Mouse (Mus musculus) MEL (cell line): ENCODE data around the gene Wdr82. TPM values are rescaled to one million over a fixed set of nuclear protein-coding genes. Genes with fewer than 3 reads are reported as not detected.

Experiments used
- DNase-seq: peaks from one replicate; pipeline ENCODE4 v3.0.0; 2011; ENCODE audit warnings: low read depth, low spot score
- H3K27ac ChIP-seq: 2 replicates; pipeline ENCODE4 v1.5.1; 2012; ENCODE audit warnings: low read depth, mild to moderate bottlenecking, control low read depth, low read length, moderate library complexity; ENCODE audit not compliant: control insufficient read depth
- H3K27me3 ChIP-seq, 2 experiments: fragments of 150-350 bp in 1 of 2; sonication (generic) in 1 of 2; 2 replicates each; pipeline ENCODE4 v1.6.1; 2012; ENCODE audit warnings: low read length in 2 of 2, mild to moderate bottlenecking in 2 of 2, improper control_type of control experiment in 1 of 2, moderate library complexity in 1 of 2; ENCODE audit not compliant: insufficient read depth in 2 of 2, control insufficient read depth in 1 of 2
- H3K36me3 ChIP-seq, 2 experiments: 2 replicates each; pipeline ENCODE4 v1.6.1; 2012 to 2014; ENCODE audit warnings: low read length in 2 of 2, improper control_type of control experiment in 1 of 2, inconsistent platforms in 1 of 2, mild to moderate bottlenecking in 1 of 2; ENCODE audit not compliant: insufficient read depth in 2 of 2, control insufficient read depth in 1 of 2
- H3K4me1 ChIP-seq, 2 experiments: fragments of 150-350 bp in 1 of 2; sonication (generic) in 1 of 2; 2 replicates each; pipeline ENCODE4 v1.6.1; 2012; ENCODE audit warnings: low read length in 2 of 2, improper control_type of control experiment in 1 of 2, mild to moderate bottlenecking in 1 of 2; ENCODE audit not compliant: insufficient read depth in 2 of 2, control insufficient read depth in 1 of 2
- H3K4me3 ChIP-seq, 2 experiments: fragments of 150-350 bp in 1 of 2; sonication (generic) in 1 of 2; 2 replicates each; pipeline ENCODE4 v1.5.1; 2012; ENCODE audit warnings: low read depth in 2 of 2, low read length in 2 of 2, mild to moderate bottlenecking in 2 of 2, moderate library complexity in 2 of 2, control low read depth in 1 of 2, improper control_type of control experiment in 1 of 2; ENCODE audit not compliant: control insufficient read depth in 1 of 2, insufficient read depth in 1 of 2
- H3K79me2 ChIP-seq: 2 replicates; pipeline ENCODE4 v1.6.1; 2012; ENCODE audit warnings: mild to moderate bottlenecking, low read length, moderate library complexity; ENCODE audit not compliant: control insufficient read depth, poor library complexity, insufficient read depth
- H3K9ac ChIP-seq: 2 replicates; pipeline ENCODE4 v1.6.1; 2012; ENCODE audit warnings: low read depth, mild to moderate bottlenecking, control low read depth, low read length, moderate library complexity; ENCODE audit not compliant: control insufficient read depth, poor library complexity, severe bottlenecking
- H3K9me3 ChIP-seq: fragments of 150-350 bp; sonication (generic); replicated peaks from 2 replicates; pipeline ENCODE4 v1.6.1; 2012; ENCODE audit warnings: mild to moderate bottlenecking, low read length, improper control_type of control experiment, moderate library complexity; ENCODE audit not compliant: insufficient read depth
- CHD1 ChIP-seq: IDR thresholded peaks from 2 replicates; pipeline ENCODE4 v1.6.1; 2012; ENCODE audit warnings: low read depth, mild to moderate bottlenecking, inconsistent platforms, low read length, improper control_type of control experiment
- CHD2 ChIP-seq: IDR thresholded peaks from 2 replicates; pipeline ENCODE4 v1.6.1; 2011; ENCODE audit warnings: low read length, improper control_type of control experiment
- E2F4 ChIP-seq: IDR thresholded peaks from 2 replicates; pipeline ENCODE4 v1.6.1; 2011; ENCODE audit warnings: low read depth, low read length, improper control_type of control experiment, borderline replicate concordance
- EP300 ChIP-seq, 2 experiments: IDR thresholded peaks; 2 replicates each; pipeline ENCODE4 v1.6.1; 2011; ENCODE audit warnings: improper control_type of control experiment in 2 of 2, low read length in 2 of 2, low read depth in 1 of 2, mild to moderate bottlenecking in 1 of 2
- GABPA ChIP-seq: IDR thresholded peaks from 2 replicates; pipeline ENCODE4 v1.6.1; 2012; ENCODE audit warnings: low read depth, mild to moderate bottlenecking, inconsistent platforms, low read length, improper control_type of control experiment, moderate library complexity
- MAFK ChIP-seq: IDR thresholded peaks from 2 replicates; pipeline ENCODE4 v1.6.1; 2011; ENCODE audit warnings: low read depth, mild to moderate bottlenecking, low read length, improper control_type of control experiment, borderline replicate concordance
- MAX ChIP-seq: IDR thresholded peaks from 2 replicates; pipeline ENCODE4 v1.6.1; 2011; ENCODE audit warnings: low read length, improper control_type of control experiment
- MEF2A ChIP-seq: IDR thresholded peaks from 2 replicates; pipeline ENCODE4 v1.6.1; 2014; ENCODE audit warnings: low read depth, mild to moderate bottlenecking, inconsistent platforms, low read length, improper control_type of control experiment; ENCODE audit not compliant: poor library complexity, insufficient replicate concordance, severe bottlenecking; ENCODE audit errors: extremely low read depth
- MXI1 ChIP-seq: IDR thresholded peaks from 2 replicates; pipeline ENCODE4 v1.6.1; 2011; ENCODE audit warnings: mild to moderate bottlenecking, low read depth, low read length, improper control_type of control experiment
- MYC ChIP-seq: IDR thresholded peaks from 2 replicates; pipeline ENCODE4 v1.6.1; 2011; ENCODE audit warnings: low read depth, mild to moderate bottlenecking, low read length, improper control_type of control experiment, moderate library complexity
- NELFE ChIP-seq: IDR thresholded peaks from 2 replicates; pipeline ENCODE4 v1.6.1; 2011; ENCODE audit warnings: low read depth, low read length, improper control_type of control experiment
- NRF1 ChIP-seq: IDR thresholded peaks from 2 replicates; pipeline ENCODE4 v1.6.1; 2014; ENCODE audit warnings: low read depth, mild to moderate bottlenecking, inconsistent platforms, low read length, improper control_type of control experiment, moderate library complexity; ENCODE audit not compliant: poor library complexity, insufficient read depth, severe bottlenecking
- POLR2A ChIP-seq, 2 experiments: IDR thresholded peaks; 2 replicates each; pipeline ENCODE4 v1.6.1; 2011 to 2012; ENCODE audit warnings: low read length in 2 of 2, mild to moderate bottlenecking in 2 of 2, control low read depth in 1 of 2, improper control_type of control experiment in 1 of 2, low read depth in 1 of 2, moderate library complexity in 1 of 2; ENCODE audit not compliant: control insufficient read depth in 1 of 2, insufficient read depth in 1 of 2, poor library complexity in 1 of 2
- RAD21 ChIP-seq: IDR thresholded peaks from 2 replicates; pipeline ENCODE4 v1.6.1; 2011; ENCODE audit warnings: mild to moderate bottlenecking, low read depth, low read length, improper control_type of control experiment
- SIN3A ChIP-seq: IDR thresholded peaks from 2 replicates; pipeline ENCODE4 v1.6.1; 2012; ENCODE audit warnings: low read length, improper control_type of control experiment, inconsistent platforms
- TAL1 ChIP-seq: IDR thresholded peaks from 2 replicates; pipeline ENCODE4 v1.6.1; 2012; ENCODE audit warnings: mild to moderate bottlenecking, inconsistent platforms, low read length, moderate library complexity, mixed read lengths
- TCF12 ChIP-seq: IDR thresholded peaks from 2 replicates; pipeline ENCODE4 v1.6.1; 2014; ENCODE audit warnings: low read depth, mild to moderate bottlenecking, inconsistent platforms, low read length, improper control_type of control experiment, moderate library complexity
- USF1 ChIP-seq: IDR thresholded peaks from 2 replicates; pipeline ENCODE4 v1.6.1; 2014; ENCODE audit warnings: low read depth, mild to moderate bottlenecking, inconsistent platforms, low read length, improper control_type of control experiment, moderate library complexity
- USF2 ChIP-seq, 2 experiments: IDR thresholded peaks; 2 replicates each; pipeline ENCODE4 v1.6.1; 2011 to 2012; ENCODE audit warnings: improper control_type of control experiment in 2 of 2, low read length in 2 of 2, borderline replicate concordance in 1 of 2, inconsistent platforms in 1 of 2, low read depth in 1 of 2, mild to moderate bottlenecking in 1 of 2; ENCODE audit not compliant: insufficient read depth in 1 of 2
- ZC3H11A ChIP-seq: IDR thresholded peaks from 2 replicates; pipeline ENCODE4 v1.6.1; 2012; ENCODE audit warnings: low read depth, mild to moderate bottlenecking, inconsistent platforms, low read length, improper control_type of control experiment
- ZKSCAN1 ChIP-seq: IDR thresholded peaks from 2 replicates; pipeline ENCODE4 v1.6.1; 2012; ENCODE audit warnings: low read depth, mild to moderate bottlenecking, inconsistent platforms, low read length, improper control_type of control experiment, moderate library complexity
- ZMIZ1 ChIP-seq: IDR thresholded peaks from 2 replicates; pipeline ENCODE4 v1.6.1; 2012; ENCODE audit warnings: low read depth, mild to moderate bottlenecking, inconsistent platforms, low read length, improper control_type of control experiment, moderate library complexity
- ZNF384 ChIP-seq: IDR thresholded peaks from 2 replicates; pipeline ENCODE4 v1.6.1; 2012; ENCODE audit warnings: low read depth, mild to moderate bottlenecking, inconsistent platforms, low read length, improper control_type of control experiment
- polyA plus RNA-seq, 2 experiments: library from polyadenylated mRNA; stranded (reverse) in 1 of 2; unstranded in 1 of 2; fragments of >175 nt in 1 of 2; fragments of >200 nt in 1 of 2; gene quantifications; 2 replicates each; pipeline versions ENCODE4 v1.2.1 to v1.2.4; 2012; ENCODE audit warnings: low replicate concordance in 2 of 2, low read depth in 1 of 2; ENCODE audit not compliant: insufficient read length in 2 of 2, insufficient read depth in 1 of 2, missing spikeins in 1 of 2
- total RNA-seq: library from RNA; depleted of rRNA; stranded (reverse); fragments of 300-350 nt; gene quantifications from 2 replicates; pipeline ENCODE4 v1.2.3, GENCODE M21; 2012

The Wdr82 gene
- total and polyA plus RNA-seq, 3 experiments: 41.7 to 108 (median 72.2) TPM

DNA sequence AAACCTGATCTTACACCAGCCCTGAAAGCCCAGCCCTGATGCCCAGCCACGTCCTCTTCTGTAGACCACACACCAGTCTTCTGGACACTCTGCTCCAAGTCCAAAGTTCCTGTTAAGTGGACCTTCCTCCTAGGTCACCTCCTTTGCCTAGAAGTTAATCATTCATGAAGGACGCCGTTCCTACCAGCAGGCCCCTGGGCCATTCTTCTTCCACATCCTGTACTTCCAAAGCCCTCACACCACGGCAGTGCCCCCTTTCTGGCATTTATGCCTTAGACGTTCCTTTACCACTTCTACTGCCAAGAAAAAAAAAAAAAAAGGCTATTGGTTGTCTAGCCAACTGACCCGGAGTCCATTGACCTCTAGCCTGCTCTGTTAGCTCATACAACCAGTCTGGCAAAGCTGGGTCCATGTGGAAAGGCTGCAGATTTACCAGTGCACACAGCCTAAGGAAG lies 12.7 kb upstream of the Wdr82 start, which contains the start of gene Glyctk:
Gene Glyctk, minus strand, starts transcription at position 102 of the 455 bp plus-strand sequence.
- no peaks in the 10 kb centered on the region for H3K27me3 ChIP-seq
- TF ChIP-seq RAD21: no peak
- no peak for TF ChIP-seq USF2 (IDR thresholded peaks at IDR 0.05; ENCODE audit: borderline replicate concordance in 1 of 2, insufficient read depth in 1 of 2, low read depth in 1 of 2, low read length in 2 of 2)
- no peak for TF ChIP-seq TCF12
- TF ChIP-seq MAX: no peak
- TF ChIP-seq E2F4: no peak
- TF ChIP-seq ZKSCAN1: no peak
- no peak for TF ChIP-seq MAFK
- TF ChIP-seq MYC: no peak
- TF ChIP-seq MEF2A: no peak
- TF ChIP-seq TAL1: no peak
- H3K27ac ChIP-seq: no peak within 1 kb of the TSS
- no peaks in the 10 kb centered on the region for H3K9me3 ChIP-seq
- H3K4me1 ChIP-seq: peaks cover 2 to 6% of the 10 kb centered on the region in 2 experiments; a peak in 3 of 4 replicates
- DNase-seq: no peak
- H3K79me2 ChIP-seq: no peaks in the 10 kb centered on the region; the same call in 1 of the 2 replicates
- H3K9ac ChIP-seq: no peak within 1 kb of the TSS
- H3K4me3 ChIP-seq: no peak within 1 kb of the TSS
- peaks cover 0 to 2% of the 10 kb centered on the region in 2 experiments; a peak in 1 of 4 replicates for H3K36me3 ChIP-seq

DNA sequence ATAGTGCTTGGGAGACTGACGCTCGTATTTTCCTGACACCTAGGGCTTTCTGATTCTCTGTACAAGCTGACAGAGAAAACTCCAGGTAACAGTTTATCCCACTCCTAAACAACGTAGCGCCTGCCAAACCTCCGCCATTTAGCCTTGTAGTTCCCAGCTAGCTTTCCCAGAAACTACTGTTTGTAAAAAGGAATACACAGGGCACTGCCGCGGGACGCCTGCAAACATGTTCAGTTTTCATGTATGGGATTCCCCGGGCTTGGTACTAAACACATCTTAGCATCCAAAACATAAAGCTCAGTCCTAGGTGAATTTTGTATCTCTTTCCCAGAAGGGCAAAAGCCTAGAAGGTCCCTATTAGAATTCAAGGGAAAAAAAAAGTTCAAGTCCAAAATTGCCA lies 11.5 kb upstream of the Wdr82 start:
- H3K27me3 ChIP-seq: no peaks in the 10 kb centered on the region
- H3K79me2 ChIP-seq: no peaks in the 10 kb centered on the region; the same call in 1 of the 2 replicates
- peaks cover 0 to 2% of the 10 kb centered on the region in 2 experiments; a peak in 1 of 4 replicates for H3K36me3 ChIP-seq
- H3K4me1 ChIP-seq: peaks cover 2 to 6% of the 10 kb centered on the region in 2 experiments; a peak in 3 of 4 replicates
- no peak overlapping the region for H3K27ac ChIP-seq
- TF ChIP-seq ZNF384: no peak
- no peak for TF ChIP-seq USF1
- TF ChIP-seq CHD1: no peak
- TF ChIP-seq GABPA: no peak
- TF ChIP-seq POLR2A (IDR thresholded peaks at IDR 0.05; ENCODE audit: control insufficient read depth in 1 of 2, insufficient read depth in 1 of 2, low read depth in 1 of 2, low read length in 2 of 2, poor library complexity in 1 of 2): no peak
- TF ChIP-seq SIN3A: no peak
- TF ChIP-seq ZKSCAN1: no peak
- TF ChIP-seq MEF2A: no peak
- no peak for TF ChIP-seq MXI1
- no peak for TF ChIP-seq RAD21
- TF ChIP-seq ZC3H11A: no peak
- TF ChIP-seq E2F4: no peak
- TF ChIP-seq ZMIZ1: no peak
- TF ChIP-seq NRF1: no peak
- no peak for TF ChIP-seq NELFE
- TF ChIP-seq MYC: no peak
- TF ChIP-seq EP300 (IDR thresholded peaks at IDR 0.05; ENCODE audit: low read depth in 1 of 2, low read length in 2 of 2): no peak
- no peak for TF ChIP-seq TCF12
- TF ChIP-seq CHD2: no peak
- no peak overlapping the region for H3K9ac ChIP-seq
- DNase-seq: no peak
- H3K4me3 ChIP-seq: peak overlapping the region; percentile 73 to 77; a peak in 3 of 4 replicates
- H3K9me3 ChIP-seq: no peaks in the 10 kb centered on the region
